Mouse (Mus musculus) liver, embryonic 12.5 days (tissue): ENCODE measurements around the gene Cmklr1. TPM values are rescaled to one million over a fixed set of nuclear protein-coding genes. Genes with fewer than 3 reads are reported as not detected.

ENCODE experiments used
- ATAC-seq: fragments of 200-750 bp; cut with Nextera tagmentation; 2 replicates; pipeline ENCODE4 v1.8.0; 2017; ENCODE audit warnings: moderate number of reproducible peaks, mild to moderate bottlenecking, moderate library complexity
- H3K27ac ChIP-seq: fragments of 300-500 bp; sonication (generic); 2 replicates; pipeline ENCODE4 v1.5.1; 2016; ENCODE audit warnings: mild to moderate bottlenecking
- H3K27me3 ChIP-seq: fragments of 300-500 bp; sonication (generic); replicated peaks from 2 replicates; pipeline ENCODE4 v1.6.1; 2016; ENCODE audit warnings: mild to moderate bottlenecking, moderate library complexity
- H3K36me3 ChIP-seq: fragments of 300-500 bp; sonication (generic); 2 replicates; pipeline ENCODE4 v1.6.1; 2016; ENCODE audit warnings: mild to moderate bottlenecking, moderate library complexity
- H3K4me1 ChIP-seq: fragments of 300-500 bp; sonication (generic); 2 replicates; pipeline ENCODE4 v1.6.1; 2016
- H3K4me2 ChIP-seq: fragments of 300-500 bp; sonication (generic); 2 replicates; pipeline ENCODE4 v1.6.1; 2016; ENCODE audit warnings: mild to moderate bottlenecking, moderate library complexity
- H3K4me3 ChIP-seq: fragments of 300-500 bp; sonication (generic); 2 replicates; pipeline ENCODE4 v1.5.1; 2016; ENCODE audit warnings: mild to moderate bottlenecking, moderate library complexity
- H3K9ac ChIP-seq: fragments of 300-500 bp; sonication (generic); 2 replicates; pipeline ENCODE4 v1.6.1; 2016; ENCODE audit warnings: mild to moderate bottlenecking, moderate library complexity
- H3K9me3 ChIP-seq: fragments of 300-500 bp; sonication (generic); replicated peaks from 2 replicates; pipeline ENCODE4 v1.6.1; 2016; ENCODE audit warnings: mild to moderate bottlenecking, moderate library complexity
- WGBS: fragments of 180-500 bp; shearing (Covaris S2); methylation state at CpG from one replicate; pipeline ENCODE4 v1.1.7; 2016; ENCODE audit not compliant: insufficient replicate concordance; 5-methylcytosine and 5-hydroxymethylcytosine counted together
- polyA plus RNA-seq: library from polyadenylated mRNA; unstranded; fragments of >200 nt; fragmentation: Nextera tagmentation; extraction: Ambion mirVana; gene quantifications from 2 replicates; pipeline ENCODE4 v1.2.1, GENCODE M21; 2016

Gene Cmklr1
- polyA plus RNA-seq, 1 experiment from 2014 or later: 1.7 TPM

DNA sequence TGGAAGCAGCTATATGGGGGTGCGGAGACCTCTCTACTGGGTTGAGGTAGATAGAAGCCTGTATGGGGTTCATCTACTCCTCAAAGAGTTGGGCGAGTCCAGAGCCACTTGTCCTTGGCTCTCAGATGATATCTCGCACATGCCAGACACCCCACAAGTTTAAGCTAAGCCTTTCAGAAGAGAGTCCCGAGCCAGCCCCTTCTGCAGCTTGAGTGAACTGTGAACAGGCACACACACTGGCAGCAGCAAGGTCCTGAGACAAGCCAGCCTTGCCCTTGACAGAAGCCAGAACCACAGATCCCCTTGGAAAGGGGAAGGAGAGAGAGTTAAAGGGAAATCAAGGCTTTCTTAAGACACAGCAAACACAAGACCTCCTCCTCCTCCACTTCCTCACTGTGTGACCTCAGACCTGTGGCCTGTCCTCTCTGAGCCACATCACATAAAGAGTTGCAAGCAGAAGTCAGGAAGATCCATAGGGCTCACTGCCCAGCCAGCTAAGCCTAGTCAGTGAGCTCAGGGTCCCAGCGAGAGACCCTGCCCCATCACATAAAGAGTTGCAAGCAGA, 1.5 kb downstream of the Cmklr1 start:
- Histone ChIP-seq H3K9me3 (no peaks in the 10 kb centered on the region), H3K4me3 (no peak overlapping the region), H3K4me2 (no peak overlapping the region), H3K36me3 (no peaks in the 10 kb centered on the region), H3K9ac (no peak overlapping the region), H3K27ac (no peak overlapping the region), H3K4me1 (peaks cover 11% of the 10 kb centered on the region; the same call in 1 of the 2 replicates), H3K27me3 (peaks cover 30% of the 10 kb centered on the region)
- ATAC-seq: no peak
- 48% methylated on average over 5 of the region's 5 CpGs for WGBS

DNA sequence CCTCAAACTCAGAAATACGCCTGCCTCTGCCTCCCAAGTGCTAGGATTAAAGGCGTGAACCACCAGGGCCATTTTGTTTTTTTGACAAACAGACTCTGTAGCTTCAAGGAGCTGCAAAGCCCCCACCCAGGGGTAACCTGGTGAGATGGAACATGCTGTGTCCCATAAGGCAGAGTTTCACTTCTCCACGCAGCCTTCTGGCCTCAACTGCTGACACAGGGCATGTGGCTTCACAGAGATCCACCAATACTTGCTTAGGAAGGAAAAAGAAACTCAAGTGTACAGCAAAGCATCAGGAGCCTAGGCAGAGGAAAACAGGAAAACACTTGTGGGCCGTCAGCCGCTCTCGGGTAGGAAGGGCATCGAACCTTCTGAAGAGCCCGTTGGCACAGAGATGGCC, 3.1 kb downstream of the Cmklr1 start:
- Histone ChIP-seq H3K4me1 (peaks cover 9% of the 10 kb centered on the region; the same call in 1 of the 2 replicates), H3K27ac (no peak overlapping the region), H3K36me3 (no peaks in the 10 kb centered on the region), H3K4me3 (no peak overlapping the region), H3K9ac (no peak overlapping the region), H3K9me3 (no peaks in the 10 kb centered on the region), H3K4me2 (no peak overlapping the region), H3K27me3 (peaks cover 27% of the 10 kb centered on the region)
- 79% methylated on average over 8 of the region's 8 CpGs for WGBS
- no peak for ATAC-seq

- WGBS: 59% methylated on average over 4 of the region's 4 CpGs
- no peaks in the 10 kb centered on the region for H3K36me3 ChIP-seq
Observed at GRCm38 (mm10) chr5:113644520-113644919, 5.7 kb downstream of the Cmklr1 start.

DNA sequence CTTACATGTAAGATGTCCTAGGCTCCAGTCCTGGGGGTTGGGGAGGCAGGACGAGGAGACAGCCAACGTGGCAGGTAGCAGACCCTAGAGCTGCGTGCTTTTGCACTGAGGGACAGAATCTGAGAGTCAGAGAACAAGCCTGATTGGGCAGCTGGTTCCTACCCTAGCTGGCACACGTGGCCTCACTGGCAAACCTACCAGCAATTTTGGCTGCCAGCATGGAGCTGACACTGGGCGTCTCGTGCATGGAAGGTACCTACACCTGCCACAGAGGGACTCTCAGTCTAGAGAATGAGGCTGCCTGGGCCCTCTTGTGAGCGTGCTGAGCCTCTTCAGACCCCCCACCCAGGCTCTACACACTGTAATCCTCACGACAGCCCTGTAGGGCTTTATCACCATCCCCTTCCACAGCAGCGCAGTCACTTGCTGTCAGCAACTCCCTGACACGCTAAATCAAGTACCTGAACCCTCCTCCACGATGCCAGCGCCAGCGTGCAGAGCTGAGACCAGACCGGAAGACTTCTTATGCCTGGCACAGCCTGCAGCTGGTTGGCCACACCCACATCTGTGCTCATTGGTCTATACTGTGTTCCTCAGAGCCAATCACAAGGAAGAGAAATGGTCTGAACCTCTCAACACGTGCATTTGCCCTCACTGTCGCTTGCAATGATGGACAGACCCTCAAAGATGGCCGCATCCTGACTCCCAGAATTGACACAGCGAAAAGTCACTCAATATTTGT, 6.9 kb downstream of the Cmklr1 start:
- H3K9me3 ChIP-seq: no peaks in the 10 kb centered on the region
- no peaks in the 10 kb centered on the region for H3K4me1 ChIP-seq
- no peaks in the 10 kb centered on the region for H3K27me3 ChIP-seq
- H3K9ac ChIP-seq: no peak overlapping the region
- no peak overlapping the region for H3K4me2 ChIP-seq
- H3K4me3 ChIP-seq: no peak overlapping the region
- no peaks in the 10 kb centered on the region for H3K36me3 ChIP-seq
- 41% methylated on average over 18 of the region's 18 CpGs for WGBS
- no peak overlapping the region for H3K27ac ChIP-seq
- no peak; the same call in 1 of the 2 replicates for ATAC-seq

More at GRCm38 (mm10) chr5:113644520-113644919, 5.7 kb downstream of the Cmklr1 start:
- ATAC-seq: no peak
- H3K27ac ChIP-seq: no peak overlapping the region
- H3K4me3 ChIP-seq: no peak overlapping the region
- H3K9ac ChIP-seq: no peak overlapping the region
- H3K27me3 ChIP-seq: peaks cover 2% of the 10 kb centered on the region
- no peaks in the 10 kb centered on the region for H3K9me3 ChIP-seq
- no peak overlapping the region for H3K4me2 ChIP-seq
- H3K4me1 ChIP-seq: no peaks in the 10 kb centered on the region

DNA sequence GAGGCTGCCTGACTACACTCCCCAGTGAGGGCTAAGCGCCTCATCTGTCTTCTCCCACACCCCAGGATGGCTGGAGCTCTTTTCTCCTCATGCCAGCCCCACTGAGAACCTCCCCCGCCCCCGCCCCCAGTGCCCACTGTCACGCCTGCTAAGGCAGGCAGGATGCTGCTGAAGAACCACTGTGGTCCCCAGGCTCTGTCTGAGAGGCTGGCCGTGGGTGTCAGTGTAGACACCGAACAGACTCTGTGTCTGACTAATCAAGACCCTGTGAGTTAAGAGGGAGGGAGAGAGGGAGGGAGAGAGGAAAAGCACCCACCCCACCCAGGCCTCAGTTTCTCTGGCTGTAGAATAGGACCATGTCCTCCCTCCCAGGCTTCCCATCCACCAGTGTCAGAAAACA, 9.2 kb downstream of the Cmklr1 start:
- 36% methylated on average over 6 of the region's 6 CpGs for WGBS
- Histone ChIP-seq H3K36me3 (no peaks in the 10 kb centered on the region), H3K27ac (no peak overlapping the region), H3K27me3 (no peaks in the 10 kb centered on the region), H3K4me3 (no peak overlapping the region), H3K4me2 (no peak overlapping the region), H3K9me3 (no peaks in the 10 kb centered on the region), H3K9ac (no peak overlapping the region), H3K4me1 (no peaks in the 10 kb centered on the region)
- ATAC-seq: no peak

DNA sequence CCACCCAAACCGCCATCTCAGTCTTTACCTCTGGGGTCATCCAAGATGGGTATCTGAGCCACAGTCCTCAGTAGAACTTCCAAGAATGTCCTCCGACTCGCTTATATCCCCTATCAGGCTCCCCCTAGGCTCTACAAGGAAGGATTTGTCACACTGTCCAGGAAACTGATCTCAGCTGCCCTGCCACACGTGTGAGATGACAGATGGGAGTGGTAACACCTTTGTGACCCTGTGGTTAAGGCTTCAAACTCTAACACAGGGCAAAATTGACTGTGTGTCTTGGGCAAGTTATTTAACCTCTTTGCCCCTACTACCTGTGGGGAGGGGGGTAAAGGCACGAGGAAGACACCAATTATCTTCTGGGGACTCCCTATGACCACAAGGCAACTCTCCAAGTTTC, 11.1 kb downstream of the Cmklr1 start:
- no peak overlapping the region for H3K27ac ChIP-seq
- H3K9me3 ChIP-seq: no peaks in the 10 kb centered on the region
- no peak overlapping the region for H3K4me3 ChIP-seq
- no peak overlapping the region for H3K4me2 ChIP-seq
- no peak overlapping the region for H3K9ac ChIP-seq
- WGBS: 34% methylated on average over 5 of the region's 5 CpGs
- no peaks in the 10 kb centered on the region for H3K36me3 ChIP-seq
- H3K4me1 ChIP-seq: no peaks in the 10 kb centered on the region
- no peak for ATAC-seq
- H3K27me3 ChIP-seq: no peaks in the 10 kb centered on the region

DNA sequence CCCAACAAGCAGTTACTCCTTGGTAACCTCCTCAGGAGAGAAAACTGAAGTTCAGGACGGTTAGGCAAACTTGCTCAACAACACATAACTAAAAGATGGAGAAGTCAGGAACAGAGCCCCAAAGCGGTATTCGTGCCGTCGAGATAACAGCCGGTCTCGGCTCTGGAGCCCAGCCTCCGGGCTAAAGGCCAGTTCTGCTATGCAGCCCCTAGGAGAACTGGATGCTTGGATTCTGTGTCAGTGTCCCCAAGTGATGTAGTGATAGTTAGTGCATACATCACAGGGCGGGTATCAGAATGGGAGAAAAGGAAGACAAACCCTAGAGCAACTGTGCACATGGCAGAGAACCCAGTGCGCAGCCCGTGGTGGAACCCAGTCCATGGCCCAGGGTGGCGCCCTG, 12.2 kb downstream of the Cmklr1 start:
- WGBS: 61% methylated on average over 12 of the region's 12 CpGs
- H3K27ac ChIP-seq: no peak overlapping the region
- H3K4me1 ChIP-seq: no peaks in the 10 kb centered on the region
- no peak overlapping the region for H3K4me3 ChIP-seq
- no peak for ATAC-seq
- H3K9ac ChIP-seq: no peak overlapping the region
- no peaks in the 10 kb centered on the region for H3K9me3 ChIP-seq
- H3K36me3 ChIP-seq: no peaks in the 10 kb centered on the region
- no peak overlapping the region for H3K4me2 ChIP-seq
- no peaks in the 10 kb centered on the region for H3K27me3 ChIP-seq

DNA sequence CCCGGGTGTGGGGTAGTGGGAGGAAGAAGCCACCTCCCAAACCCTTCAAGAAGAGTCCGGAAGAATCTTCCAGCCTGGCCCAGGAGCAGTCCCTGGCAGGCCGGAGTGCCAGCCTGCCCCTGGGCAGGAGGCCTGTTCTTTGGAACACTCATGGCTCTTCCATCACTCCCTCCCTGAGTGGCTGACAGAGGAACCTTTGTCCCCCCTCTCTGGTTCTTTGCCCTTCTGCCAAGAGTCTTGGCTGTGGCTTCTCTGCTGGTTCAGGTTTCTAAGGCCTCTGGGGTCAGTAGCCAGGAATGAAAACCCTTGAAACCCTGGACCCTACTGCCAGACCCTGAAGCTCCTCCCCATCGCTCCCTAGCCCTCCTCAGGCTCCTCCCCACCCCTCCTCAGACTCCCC, 12.6 kb downstream of the Cmklr1 start:
- H3K27ac ChIP-seq: no peak overlapping the region
- no peaks in the 10 kb centered on the region for H3K36me3 ChIP-seq
- no peaks in the 10 kb centered on the region for H3K27me3 ChIP-seq
- no peak overlapping the region for H3K4me2 ChIP-seq
- H3K4me1 ChIP-seq: no peaks in the 10 kb centered on the region
- H3K4me3 ChIP-seq: no peak overlapping the region
- ATAC-seq: no peak
- no peaks in the 10 kb centered on the region for H3K9me3 ChIP-seq
- 63% methylated on average over 4 of the region's 4 CpGs for WGBS
- no peak overlapping the region for H3K9ac ChIP-seq

- no peaks in the 10 kb centered on the region for H3K9me3 ChIP-seq
- WGBS: 66% methylated on average over 15 of the region's 15 CpGs
Observed at GRCm38 (mm10) chr5:113635861-113636565, 14.2 kb downstream of the Cmklr1 start.

DNA sequence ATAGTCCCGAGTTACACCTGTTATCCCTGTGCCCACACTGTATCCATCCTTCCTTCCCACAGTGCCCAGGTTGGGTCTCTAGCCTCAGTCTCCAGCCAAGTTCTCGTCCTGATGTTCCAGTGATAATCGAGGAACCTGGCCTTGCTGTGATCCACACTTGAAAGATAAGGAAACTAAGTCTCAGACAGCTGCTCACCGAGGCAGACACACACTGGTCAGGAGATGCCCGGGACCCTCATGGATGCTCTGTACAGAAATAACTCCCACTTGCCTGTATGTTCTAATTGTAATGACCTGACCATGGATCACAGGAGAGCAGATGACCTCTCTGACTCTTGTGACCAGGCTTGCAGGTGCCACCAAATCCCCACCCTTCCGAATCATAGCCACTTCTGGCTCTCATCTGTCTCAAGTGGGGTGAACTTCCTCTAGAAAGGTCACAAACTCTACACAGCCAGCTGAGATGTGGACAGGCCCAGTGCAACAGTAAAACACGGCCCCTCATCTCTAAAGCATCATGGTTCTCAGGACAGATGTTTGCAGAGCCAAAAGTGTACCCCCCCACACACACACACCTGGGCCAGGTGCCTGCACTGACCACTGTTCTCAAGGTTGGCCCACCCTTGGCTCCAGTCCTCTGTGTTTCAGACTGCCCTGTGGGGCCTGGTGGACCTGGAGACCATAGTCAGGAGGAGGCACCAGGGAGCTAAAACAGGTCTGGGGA, 15.2 kb downstream of the Cmklr1 start:
- no peak overlapping the region for H3K4me2 ChIP-seq
- no peak overlapping the region for H3K27ac ChIP-seq
- no peaks in the 10 kb centered on the region for H3K4me1 ChIP-seq
- H3K9ac ChIP-seq: no peak overlapping the region
- H3K9me3 ChIP-seq: no peaks in the 10 kb centered on the region
- no peak for ATAC-seq
- WGBS: 51% methylated on average over 7 of the region's 7 CpGs
- H3K27me3 ChIP-seq: 0 out of 2 replicates have a peak, but pooled peaks cover 4% of the 10 kb centered on the region
- H3K36me3 ChIP-seq: no peaks in the 10 kb centered on the region
- H3K4me3 ChIP-seq: no peak overlapping the region

More at GRCm38 (mm10) chr5:113635861-113636565, 14.2 kb downstream of the Cmklr1 start:
- H3K4me3 ChIP-seq: no peak overlapping the region
- 0 out of 2 replicates have a peak, but pooled peaks cover 1% of the 10 kb centered on the region for H3K27me3 ChIP-seq
- no peak overlapping the region for H3K27ac ChIP-seq
- no peak overlapping the region for H3K9ac ChIP-seq
- no peaks in the 10 kb centered on the region for H3K4me1 ChIP-seq
- H3K4me2 ChIP-seq: no peak overlapping the region
- H3K36me3 ChIP-seq: no peaks in the 10 kb centered on the region
- ATAC-seq: no peak

DNA sequence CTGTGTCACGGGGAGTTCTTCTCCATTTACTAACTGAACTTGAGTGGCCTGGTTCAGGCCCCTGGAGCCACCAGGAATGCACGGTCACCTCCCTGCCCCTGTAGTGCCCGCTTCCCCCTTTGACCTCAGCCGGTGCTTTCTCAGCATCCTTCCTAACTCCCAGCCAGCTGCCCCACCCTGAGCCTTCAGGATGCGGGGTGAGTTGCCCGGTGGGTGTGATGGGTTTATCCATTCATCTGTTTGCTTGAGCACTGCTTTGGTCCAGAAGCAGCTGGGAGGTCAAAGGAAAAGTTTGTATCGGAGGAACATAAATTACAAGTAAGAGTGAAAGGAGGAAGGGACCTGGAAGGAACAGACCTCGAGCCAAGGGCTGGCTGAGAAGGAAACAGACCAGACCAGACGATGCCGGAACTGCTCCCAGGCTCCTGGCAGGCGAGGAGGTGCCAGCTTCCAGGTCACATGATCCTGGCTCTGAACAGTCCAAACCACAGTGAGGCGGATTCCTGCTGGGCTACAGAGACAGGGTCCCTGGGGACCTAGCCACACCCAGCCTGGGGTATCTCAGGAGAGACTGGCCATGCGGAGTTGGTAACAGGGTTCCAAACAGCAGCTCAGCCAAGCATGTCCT, 16.1 kb downstream of the Cmklr1 start:
- WGBS: 41% methylated on average over 13 of the region's 13 CpGs
- Histone ChIP-seq H3K9ac (no peak overlapping the region), H3K27ac (no peak overlapping the region), H3K27me3 (0 out of 2 replicates have a peak, but pooled peaks cover 4% of the 10 kb centered on the region), H3K36me3 (no peaks in the 10 kb centered on the region), H3K4me2 (no peak overlapping the region), H3K4me1 (no peaks in the 10 kb centered on the region), H3K9me3 (no peaks in the 10 kb centered on the region), H3K4me3 (no peak overlapping the region)
- no peak for ATAC-seq
